Comparison of ENCODE assay signal across 18 mouse cellular contexts in genomic region chr16:58386241-58386757, GRCm38 (mm10). TPM values are rescaled to one million over a fixed set of nuclear protein-coding genes. Genes with fewer than 3 reads are reported as not detected.
DNase-seq lines count a peak whose midpoint lies in the region; ATAC-seq and TF ChIP-seq lines count a peak whose summit lies in the region.
"Had no signal": no experiment of that assay in that cellular context is flagged by ENCODE, and none has a peak within 500 bp of the region (broad histone marks: within the 10 kb centered on the region; RNA-seq: fewer than 3 reads in every experiment).

No protein-coding gene starts in this region.

- peak; percentile 75 for ATAC-seq in CD4-positive, CD25-positive, alpha-beta regulatory T cell, adult 4 months
- peak; percentile 33 for ATAC-seq in Patski
- ATAC-seq: forebrain, embryonic 13.5 days; forebrain, embryonic 15.5 days; forebrain, postnatal 0 days had no signal

- POLR2A ChIA-PET in Patski (lab: Charles Lee) = no interaction called here

- CTCF ChIA-PET in Patski (lab: Charles Lee) = no interaction called here

- no peak for TF ChIP-seq CTCF in Patski (IDR thresholded peaks at IDR 0.05)

- H3K27me3 ChIP-seq in Patski = no peaks in the 10 kb centered on the region
- H3K27me3 ChIP-seq: embryonic facial prominence, embryonic 12.5 days; forebrain, embryonic 13.5 days; forebrain, embryonic 15.5 days had no signal

- DNase-seq in 3T3-L1 (ENCODE audit: low read depth, low spot score) (peak; percentile 70), Patski (ENCODE audit: low read depth, low spot score) (no peak)
- no peak for DNase-seq in thymus, postnatal 10 days (ENCODE audit: low spot score in 2 of 2)
- no peak for DNase-seq in cerebellum, adult 9-10 months
- DNase-seq in heart, adult 8-10 months (ENCODE audit: low spot score) = no peak
- DNase-seq: adrenal gland, adult 2 months; adrenal gland, postnatal 14 days; adrenal gland, postnatal 36 days; B cell, adult 2 months; cerebellum, adult 11-12 months; cerebellum, adult 2 months; cerebellum, adult 9-11 months; cerebellum, postnatal 14 days; forebrain, postnatal 0 days had no signal

- in situ Hi-C loops in Patski (cut with MboI; ENCODE audit: low pct_unique_long_range_greater_than_20kb) = no loop called here

RNA-seq across cellular contexts. Expression of gene Dcbld2, which starts 21.9 kb away (rescaled TPM):
- under 1 TPM; 0.34 to 0.42 TPM for polyA plus RNA-seq in CD4-positive, CD25-positive, alpha-beta regulatory T cell, adult 4 months (2017; shearing (Covaris generic))
- polyA plus RNA-seq in Patski (2021) = 43.3 TPM
- total RNA-seq in heart, adult 8-10 months (2022) = 10 to 100 TPM; 13.2 to 14.4 (median 14.1) TPM

Comparison
In these comparisons a context has a peak if more than half of its experiments do, and no peak if none do; other contexts are left out.
1. RNA of gene Dcbld2, which starts 21.9 kb away (polyA plus RNA-seq): 43.3 TPM in Patski (single experiment); 0.34 to 0.42 TPM in CD4-positive, CD25-positive, alpha-beta regulatory T cell, adult 4 months; every median in the first group is over 10 times any median in the second.